Mouse (Mus musculus) MN1 (cell line): ENCODE data around the gene Sdk2.

Source experiments
- DNase-seq: peaks from one replicate; pipeline ENCODE4 v3.0.0-alpha.2; 2016; ENCODE audit warnings: low spot score

The Sdk2 gene

GRCm38 (mm10) chr11:114066951-114067762 is at the start of gene Sdk2:
TSS of gene Sdk2 (minus strand) at chr11:114067046.
- DNase-seq, result no peak

GRCm38 (mm10) chr11:114115077-114115476 is 48.2 kb upstream of the Sdk2 start:
- no peak for DNase-seq

GRCm38 (mm10) chr11:114114674-114115073 is 47.8 kb upstream of the Sdk2 start:
- DNase-seq, result no peak

- no peak for DNase-seq
Measured at GRCm38 (mm10) chr11:114110851-114111250, 44.0 kb upstream of the Sdk2 start.

GRCm38 (mm10) chr11:114093636-114094035 is 26.8 kb upstream of the Sdk2 start:
- DNase-seq, result no peak

- DNase-seq, result no peak
Measured at GRCm38 (mm10) chr11:114093175-114093574, 26.3 kb upstream of the Sdk2 start.

GRCm38 (mm10) chr11:114080606-114081005 is 13.8 kb upstream of the Sdk2 start:
- no peak for DNase-seq

GRCm38 (mm10) chr11:114072644-114073043 is 5.8 kb upstream of the Sdk2 start:
- DNase-seq, result no peak

- DNase-seq, result no peak
Measured at GRCm38 (mm10) chr11:114071998-114072397, 5.2 kb upstream of the Sdk2 start.

- DNase-seq, result no peak
Measured at GRCm38 (mm10) chr11:114070881-114071280, 4.0 kb upstream of the Sdk2 start.

- no peak for DNase-seq
Measured at GRCm38 (mm10) chr11:114070131-114070530, 3.3 kb upstream of the Sdk2 start.

- DNase-seq, result no peak
Measured at GRCm38 (mm10) chr11:114068390-114068789, 1.5 kb upstream of the Sdk2 start.

- DNase-seq, result no peak
Measured at GRCm38 (mm10) chr11:114066098-114066950, 522 bp downstream of the Sdk2 start.

- DNase-seq, result no peak
Measured at GRCm38 (mm10) chr11:114065596-114065995, 1.2 kb downstream of the Sdk2 start.

GRCm38 (mm10) chr11:114064871-114065388 is 1.9 kb downstream of the Sdk2 start:
- no peak for DNase-seq

GRCm38 (mm10) chr11:114061946-114062345 is 4.9 kb downstream of the Sdk2 start:
- no peak for DNase-seq

- DNase-seq, result no peak
Measured at GRCm38 (mm10) chr11:114061265-114061664, 5.6 kb downstream of the Sdk2 start.

- DNase-seq, result no peak
Measured at GRCm38 (mm10) chr11:114056351-114056750, 10.5 kb downstream of the Sdk2 start.

- no peak for DNase-seq
Measured at GRCm38 (mm10) chr11:114054581-114055315, 12.1 kb downstream of the Sdk2 start.

GRCm38 (mm10) chr11:114051361-114051760 is 15.5 kb downstream of the Sdk2 start:
- DNase-seq, result no peak

- DNase-seq, result no peak
Measured at GRCm38 (mm10) chr11:114050511-114050910, 16.3 kb downstream of the Sdk2 start.

- no peak for DNase-seq
Measured at GRCm38 (mm10) chr11:114047887-114048331, 18.9 kb downstream of the Sdk2 start.
